Mouse (Mus musculus) lung, adult 2 months (tissue): ENCODE data around the gene Lhx9.

Experiments
- CTCF ChIP-seq: fragments of 200-500 bp; IDR thresholded peaks from 2 replicates; pipeline ENCODE4 v1.5.1; 2011; ENCODE audit warnings: mild to moderate bottlenecking, low read length, control low read depth; ENCODE audit not compliant: insufficient read depth
- POLR2A ChIP-seq: fragments of 200-500 bp; IDR thresholded peaks from 2 replicates; pipeline ENCODE4 v1.6.1; 2011; ENCODE audit warnings: low read depth, mild to moderate bottlenecking, control low read depth, low read length, borderline replicate concordance; ENCODE audit errors: extremely low read depth

DNA sequence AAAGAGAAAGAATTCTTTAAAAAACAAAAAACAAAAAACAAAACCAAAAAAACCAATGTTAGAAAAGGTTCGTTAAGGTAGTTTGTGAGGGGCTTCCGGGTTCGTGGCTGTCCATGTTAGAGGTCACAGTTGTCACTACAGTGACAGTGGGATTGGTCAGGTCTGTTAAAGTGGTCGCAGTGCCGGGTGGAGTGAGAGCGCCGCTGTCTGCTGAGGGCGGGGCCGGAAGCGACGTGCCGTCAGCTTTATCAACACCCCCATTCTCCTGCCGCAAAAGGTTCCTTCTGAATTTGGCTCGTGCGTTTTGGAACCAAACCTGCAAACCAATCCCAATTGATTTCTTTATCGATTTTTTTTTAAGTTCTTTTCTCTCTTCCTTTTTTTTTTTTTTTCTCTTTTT lies 17.1 kb downstream of the Lhx9 start:
- no peak for TF ChIP-seq POLR2A
- TF ChIP-seq CTCF: no peak
